Mouse (Mus musculus) hindbrain, embryonic 16.5 days (tissue): Measurements from ENCODE around the gene Gm1113. TPM values are rescaled to one million over a fixed set of nuclear protein-coding genes. Genes with fewer than 3 reads are reported as not detected.
A peak's percentile ranks its signal among the peaks of the same experiment; 100 is the strongest.

Source experiments
- ATAC-seq: fragments of 200-750 bp; cut with Nextera tagmentation; 2 replicates; pipeline ENCODE4 v1.8.0; 2017; ENCODE audit warnings: moderate TSS enrichment, moderate library complexity
- H3K27ac ChIP-seq: fragments of 300-500 bp; sonication (generic); 2 replicates; pipeline ENCODE4 v1.5.1; 2014; ENCODE audit warnings: low read depth, mild to moderate bottlenecking, control low read depth, low read length, moderate library complexity
- H3K27me3 ChIP-seq: fragments of 300-500 bp; sonication (generic); replicated peaks from 2 replicates; pipeline ENCODE4 v1.6.1; 2014; ENCODE audit warnings: low read length; ENCODE audit not compliant: control insufficient read depth, insufficient read depth
- H3K36me3 ChIP-seq: fragments of 300-500 bp; sonication (generic); 2 replicates; pipeline ENCODE4 v1.6.1; 2014; ENCODE audit warnings: mild to moderate bottlenecking, low read length, moderate library complexity, mixed read lengths; ENCODE audit not compliant: control insufficient read depth, insufficient read depth
- H3K4me1 ChIP-seq: fragments of 300-500 bp; sonication (generic); 2 replicates; pipeline ENCODE4 v1.6.1; 2014; ENCODE audit warnings: low read depth, low read length; ENCODE audit not compliant: control insufficient read depth, insufficient read depth
- H3K4me2 ChIP-seq: fragments of 300-500 bp; sonication (generic); 2 replicates; pipeline ENCODE4 v1.6.1; 2014; ENCODE audit warnings: mild to moderate bottlenecking, low read length, control low read depth, moderate library complexity
- H3K4me3 ChIP-seq: fragments of 300-500 bp; sonication (generic); 2 replicates; pipeline ENCODE4 v1.5.1; 2014; ENCODE audit warnings: mild to moderate bottlenecking, low read length, control low read depth, moderate library complexity
- H3K9ac ChIP-seq: fragments of 300-500 bp; sonication (generic); 2 replicates; pipeline ENCODE4 v1.6.1; 2014; ENCODE audit warnings: low read depth, mild to moderate bottlenecking, control low read depth, low read length, moderate library complexity
- H3K9me3 ChIP-seq: fragments of 300-500 bp; sonication (generic); 2 replicates; pipeline ENCODE4 v1.6.1; 2014; ENCODE audit warnings: mild to moderate bottlenecking, low read length, moderate library complexity; ENCODE audit not compliant: control insufficient read depth
- WGBS: fragments of 180-500 bp; shearing (Covaris S2); extraction: QIAGEN DNeasy Blood & Tissue Kit; methylation state at CpG from one replicate; pipeline ENCODE4 v1.1.7; 2014; 5-methylcytosine and 5-hydroxymethylcytosine counted together
- polyA plus RNA-seq: library from polyadenylated mRNA; unstranded; fragments of >200 nt; fragmentation: Nextera tagmentation; extraction: Ambion mirVana; gene quantifications from 2 replicates; pipeline ENCODE4 v1.2.1, GENCODE M21; 2015

The Gm1113 gene
- polyA plus RNA-seq: not detected in 2 replicates

DNA sequence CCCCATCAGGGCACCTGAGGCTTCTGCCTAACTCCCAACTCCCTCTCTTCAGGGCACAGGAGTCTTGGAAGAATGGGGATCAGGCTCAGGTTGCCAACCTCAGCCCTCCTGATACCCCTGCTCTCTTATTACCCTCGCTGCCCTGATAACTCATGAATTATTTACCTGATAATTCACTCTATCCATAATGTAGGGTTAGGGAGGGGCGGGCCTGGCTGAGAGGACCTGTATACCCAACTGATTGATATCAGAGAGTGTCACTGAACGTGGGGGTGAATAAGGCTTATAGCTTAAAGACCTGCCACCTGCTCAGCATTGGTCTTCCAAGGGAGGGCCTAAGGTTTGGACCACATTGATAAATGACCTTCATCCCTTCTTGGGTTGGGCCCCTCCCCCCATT lies at the start of gene Gm1113:
Gene Gm1113 (minus strand): TSS at position 101 of the 400 bp plus-strand sequence.
- 86% methylated on average over 3 of the region's 3 CpGs for WGBS
- Histone ChIP-seq H3K4me2 (no peak within 1 kb of the TSS), H3K9me3 (no peaks in the 10 kb centered on the region), H3K4me3 (no peak within 1 kb of the TSS), H3K27ac (no peak within 1 kb of the TSS), H3K4me1 (peaks cover under 1% of the 10 kb centered on the region), H3K27me3 (no peaks in the 10 kb centered on the region; the same call in 1 of the 2 replicates), H3K9ac (no peak within 1 kb of the TSS), H3K36me3 (no peaks in the 10 kb centered on the region)
- no peak for ATAC-seq

DNA sequence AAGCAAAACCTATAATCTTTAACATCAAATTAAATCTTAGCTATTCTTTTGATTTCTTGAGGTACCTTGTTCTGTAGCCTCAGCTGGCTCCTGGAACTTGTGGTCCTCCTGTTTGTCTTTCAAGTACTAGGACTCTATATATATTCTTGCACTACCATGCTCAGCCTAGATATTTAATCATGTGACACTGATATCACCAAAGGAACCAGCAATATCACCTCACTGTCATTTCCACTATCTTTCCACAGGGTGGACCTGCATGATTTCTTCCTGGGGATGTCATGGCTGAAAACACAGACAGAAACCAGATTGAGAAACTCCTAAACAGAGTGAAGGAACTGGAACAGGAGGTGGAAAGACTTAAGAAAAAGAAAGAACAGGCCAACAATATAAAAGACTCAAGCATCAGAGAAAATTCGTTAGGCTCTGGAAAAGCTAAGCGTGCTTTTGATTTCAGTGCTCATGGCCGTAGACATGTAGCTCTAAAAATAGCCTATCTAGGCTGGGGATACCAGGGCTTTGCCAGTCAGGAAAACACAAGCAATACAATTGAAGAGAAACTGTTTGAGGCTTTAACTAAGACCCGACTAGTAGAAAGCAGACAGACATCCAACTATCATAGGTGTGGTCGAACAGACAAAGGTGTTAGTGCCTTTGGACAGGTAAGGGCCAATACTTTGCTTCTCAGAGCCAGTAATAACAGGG lies 46.6 kb upstream of the Gm1113 start:
- Histone ChIP-seq H3K36me3 (peaks cover 23% of the 10 kb centered on the region), H3K9me3 (no peaks in the 10 kb centered on the region), H3K27ac (no peak overlapping the region), H3K4me1 (peaks cover 11% of the 10 kb centered on the region), H3K9ac (no peak overlapping the region), H3K4me2 (no peak overlapping the region), H3K4me3 (no peak overlapping the region), H3K27me3 (no peaks in the 10 kb centered on the region)
- 93% methylated on average over 5 of the region's 5 CpGs for WGBS
- ATAC-seq: no peak

DNA sequence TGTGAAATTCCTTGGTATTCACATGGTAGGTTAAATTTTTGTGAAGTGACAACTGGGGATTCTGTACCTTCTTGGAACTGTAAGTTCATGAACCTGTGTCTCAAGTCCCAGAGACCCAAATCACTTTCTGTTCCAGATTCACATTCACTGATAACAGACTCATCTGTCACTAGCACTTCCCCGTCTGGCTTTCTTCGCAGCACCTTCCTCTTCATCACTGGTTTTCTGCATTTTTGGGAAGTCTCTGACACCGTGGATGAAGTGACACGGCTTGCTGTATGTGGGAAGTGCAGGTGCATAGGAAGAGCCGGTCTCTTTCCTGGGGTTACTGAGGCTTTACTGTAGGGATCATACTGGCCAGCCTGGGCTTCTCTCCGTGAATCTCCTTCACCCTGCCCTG lies 43.5 kb upstream of the Gm1113 start:
- Histone ChIP-seq H3K4me1 (peaks cover 11% of the 10 kb centered on the region), H3K4me3 (no peak overlapping the region), H3K9ac (no peak overlapping the region), H3K4me2 (no peak overlapping the region), H3K27ac (no peak overlapping the region), H3K9me3 (no peaks in the 10 kb centered on the region), H3K27me3 (no peaks in the 10 kb centered on the region), H3K36me3 (peaks cover 21% of the 10 kb centered on the region)
- ATAC-seq: no peak
- WGBS: 91% methylated on average over 6 of the region's 6 CpGs

DNA sequence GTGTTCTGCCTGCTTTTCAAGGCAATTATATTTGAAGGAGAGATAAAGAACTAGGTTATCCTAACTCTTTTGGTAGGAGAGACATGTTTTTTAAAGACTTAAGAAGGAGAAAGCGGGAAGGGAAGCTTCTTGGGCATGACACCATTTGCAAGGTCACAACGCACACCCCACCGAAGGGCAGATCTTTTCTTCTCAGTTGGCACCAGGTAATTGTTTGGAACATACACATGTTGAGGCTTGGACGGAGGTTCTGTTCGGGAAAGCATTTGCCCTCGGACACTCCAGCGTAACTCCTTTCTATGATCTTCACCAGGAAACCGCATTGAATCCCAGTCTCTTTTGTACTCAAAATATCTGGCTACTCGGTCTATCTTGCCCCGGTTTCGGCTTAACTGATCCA lies 43.0 kb upstream of the Gm1113 start:
- Histone ChIP-seq H3K9ac (no peak overlapping the region), H3K36me3 (peaks cover 21% of the 10 kb centered on the region), H3K27ac (no peak overlapping the region), H3K27me3 (no peaks in the 10 kb centered on the region), H3K4me3 (no peak overlapping the region), H3K9me3 (no peaks in the 10 kb centered on the region), H3K4me1 (peaks cover 11% of the 10 kb centered on the region), H3K4me2 (no peak overlapping the region)
- no peak for ATAC-seq
- WGBS: 96% methylated on average over 11 of the region's 11 CpGs

DNA sequence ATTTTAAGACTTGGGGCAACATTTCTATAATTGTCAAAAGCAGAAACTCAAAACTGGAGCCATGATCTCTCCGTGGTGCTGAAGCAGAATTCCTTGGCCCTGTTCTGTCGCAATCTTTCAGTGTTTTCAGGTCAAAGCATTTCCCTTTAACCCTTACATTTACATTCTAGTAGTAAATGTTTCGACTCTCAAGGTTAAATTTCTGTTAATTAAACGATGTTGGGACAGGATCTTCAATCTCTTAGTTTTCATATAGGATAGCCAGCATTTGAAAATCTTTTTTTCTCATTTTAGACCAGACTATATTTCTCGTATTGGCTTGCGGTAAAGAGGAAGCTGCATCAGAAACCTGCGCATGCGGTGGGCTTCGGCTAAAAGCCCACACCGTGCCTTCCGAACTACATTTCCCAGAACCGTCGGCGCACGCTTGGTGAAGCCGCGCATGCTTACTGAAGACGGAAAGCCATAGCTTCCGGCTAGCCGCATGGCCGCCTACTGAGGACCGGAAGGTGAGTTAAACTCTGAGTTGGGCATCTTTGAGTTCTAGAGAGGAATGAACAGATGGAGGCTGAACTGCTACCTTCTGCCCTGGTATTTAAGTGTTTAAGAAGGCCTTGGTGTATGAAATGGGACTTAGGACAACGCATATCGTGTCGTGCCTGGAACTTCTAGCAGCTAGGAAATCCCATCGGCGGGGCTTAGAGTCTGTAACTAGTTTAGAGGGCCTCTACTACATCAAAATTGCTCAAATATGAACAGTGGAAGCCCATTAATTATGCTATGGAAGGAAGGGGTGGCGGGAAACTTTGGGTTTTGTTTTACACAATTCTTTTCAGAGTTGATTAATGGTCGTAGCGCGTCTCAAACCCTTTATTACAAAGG lies 41.2 kb upstream of the Gm1113 start:
- peak overlapping the region; percentile 74 for H3K9ac ChIP-seq
- peaks cover 12% of the 10 kb centered on the region for H3K36me3 ChIP-seq
- peak overlapping the region; percentile 96 for H3K4me2 ChIP-seq
- H3K4me1 ChIP-seq: peaks cover 11% of the 10 kb centered on the region
- peak overlapping the region; percentile 64 for H3K4me3 ChIP-seq
- WGBS: 1% methylated on average over 31 of the region's 31 CpGs
- H3K9me3 ChIP-seq: no peaks in the 10 kb centered on the region
- peak overlapping the region; percentile 89 for H3K27ac ChIP-seq
- H3K27me3 ChIP-seq: no peaks in the 10 kb centered on the region
- peak; percentile 92 for ATAC-seq

DNA sequence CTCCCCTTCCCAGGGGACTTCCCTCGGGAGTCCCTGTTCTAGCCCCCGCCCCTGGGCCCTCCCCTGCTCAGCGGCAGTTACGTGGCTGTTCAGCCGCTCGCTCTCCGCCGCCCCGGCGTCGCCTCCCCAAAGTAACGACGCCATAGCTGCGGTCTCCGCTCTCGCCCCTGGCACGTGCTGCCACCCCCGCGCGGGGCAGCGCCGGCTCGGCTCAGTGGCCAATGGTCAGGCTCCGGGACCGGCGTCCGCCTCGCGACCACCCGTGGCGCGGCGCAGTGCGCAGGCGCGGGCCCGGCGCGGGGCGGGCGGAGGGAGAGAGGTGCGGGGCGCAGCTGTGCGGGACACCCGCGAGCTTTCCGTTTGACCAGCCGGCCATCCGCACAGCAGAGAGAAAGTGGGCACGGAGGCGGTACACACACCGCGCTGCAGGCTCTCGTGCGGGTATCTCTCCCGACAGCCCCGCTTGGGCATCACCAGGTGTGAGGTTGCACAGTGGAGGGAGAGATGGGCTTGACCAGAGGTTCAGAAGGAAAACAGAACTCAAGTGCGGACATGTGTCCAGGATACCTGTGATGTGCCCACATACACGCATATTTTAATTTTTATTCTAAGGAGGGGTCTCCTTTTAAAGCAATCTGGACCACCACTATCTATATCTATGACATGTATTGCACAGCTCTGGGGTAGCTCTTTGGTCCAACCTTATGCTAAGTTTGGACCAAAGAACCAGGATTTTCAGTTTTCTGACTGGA lies 40.4 kb upstream of the Gm1113 start, which contains the start of the genes Ddx25 and Pus3:
Gene Ddx25 (minus strand): TSS at position 272 of the 752 bp plus-strand sequence.
Gene Pus3 (plus strand): TSS at position 339 of the 752 bp plus-strand sequence.
- ATAC-seq: peak; percentile 87

DNA sequence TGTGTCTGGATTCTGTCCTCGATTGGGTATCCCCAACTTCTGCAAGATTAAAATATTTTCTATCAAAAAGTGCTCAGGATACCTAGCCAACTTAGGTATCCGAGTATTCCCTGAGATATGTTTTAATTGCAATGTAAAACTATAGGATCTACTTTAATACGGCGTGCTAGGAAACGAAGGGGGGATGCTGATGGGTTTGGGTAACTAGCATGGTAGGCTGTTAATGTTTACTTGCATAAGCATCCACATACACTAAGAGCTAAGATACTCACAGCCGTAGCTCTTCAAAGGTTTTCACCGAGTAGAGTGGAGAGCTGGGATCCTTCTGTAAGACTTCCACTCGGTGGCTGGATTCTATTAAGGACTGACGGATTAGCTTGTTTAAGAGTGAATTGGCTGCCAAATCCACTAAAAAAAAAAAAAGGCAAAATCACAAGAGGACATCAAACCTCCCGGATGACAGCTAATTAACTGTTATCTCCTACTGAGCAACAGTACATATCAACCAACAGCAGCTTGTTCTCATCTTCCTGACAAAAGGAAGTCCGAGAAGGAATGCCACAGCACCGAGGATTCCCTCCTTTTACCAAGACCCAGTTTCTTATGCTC lies 38.5 kb upstream of the Gm1113 start:
- no peak for ATAC-seq
- no peak overlapping the region for H3K27ac ChIP-seq
- H3K9ac ChIP-seq: no peak overlapping the region
- peaks cover 11% of the 10 kb centered on the region for H3K4me1 ChIP-seq
- H3K9me3 ChIP-seq: no peaks in the 10 kb centered on the region
- no peaks in the 10 kb centered on the region for H3K27me3 ChIP-seq
- H3K36me3 ChIP-seq: peaks cover 9% of the 10 kb centered on the region
- no peak overlapping the region for H3K4me3 ChIP-seq
- WGBS: 76% methylated on average over 12 of the region's 12 CpGs
- H3K4me2 ChIP-seq: no peak overlapping the region

More for the DNA sequence above, 40.4 kb upstream of the Gm1113 start, which contains the start of the genes Ddx25 and Pus3:
- peak within 1 kb of the TSS; percentile 89 for H3K27ac ChIP-seq
- no peaks in the 10 kb centered on the region for H3K27me3 ChIP-seq
- peak within 1 kb of the TSS; percentile 74 for H3K9ac ChIP-seq
- peak within 1 kb of the TSS; percentile 96 for H3K4me2 ChIP-seq
- peak within 1 kb of the TSS; percentile 64 for H3K4me3 ChIP-seq
- peaks cover 12% of the 10 kb centered on the region for H3K36me3 ChIP-seq
- no peaks in the 10 kb centered on the region for H3K9me3 ChIP-seq
- H3K4me1 ChIP-seq: peaks cover 11% of the 10 kb centered on the region
- under 1% methylated on average over 59 of the region's 59 CpGs for WGBS

DNA sequence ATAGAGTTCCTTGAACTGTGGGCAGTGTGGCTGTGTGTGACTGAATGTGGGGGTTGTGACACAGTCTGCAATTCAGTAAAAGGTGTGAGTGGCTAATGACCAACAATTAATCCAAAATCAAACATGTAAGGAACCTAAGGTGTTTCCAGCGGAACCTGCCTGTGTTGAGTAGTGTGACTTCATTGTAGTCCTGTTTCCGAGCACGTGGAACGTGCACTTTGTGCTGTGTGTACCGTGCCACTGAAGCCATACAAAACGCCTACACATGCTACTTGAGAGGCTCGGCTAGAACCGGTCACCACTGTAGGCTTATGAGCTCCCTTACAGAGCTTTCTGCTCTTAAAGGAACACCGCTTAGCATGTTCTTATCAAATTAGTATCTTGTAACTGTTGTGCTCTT lies 30.4 kb upstream of the Gm1113 start:
- no peaks in the 10 kb centered on the region for H3K27me3 ChIP-seq
- no peak overlapping the region for H3K9ac ChIP-seq
- no peaks in the 10 kb centered on the region for H3K9me3 ChIP-seq
- 83% methylated on average over 9 of the region's 9 CpGs for WGBS
- H3K4me2 ChIP-seq: no peak overlapping the region
- H3K27ac ChIP-seq: no peak overlapping the region
- no peak for ATAC-seq
- no peaks in the 10 kb centered on the region for H3K4me1 ChIP-seq
- H3K4me3 ChIP-seq: no peak overlapping the region
- 0 out of 2 replicates have a peak, but pooled peaks cover 3% of the 10 kb centered on the region for H3K36me3 ChIP-seq
